Mouse (Mus musculus): ENCODE data around the gene Slc35b2.

The Slc35b2 gene

GRCm38 (mm10) chr17:45584096-45584896, 20.6 kb downstream of the Slc35b2 start:
- peak; percentile 63 to 88 for DNase-seq (ENCODE audit: low spot score in 2 of 2)

GRCm38 (mm10) chr17:45584939-45585678, 21.4 kb downstream of the Slc35b2 start:
- DNase-seq (ENCODE audit: low spot score in 2 of 2) = peak; percentile 70 to 90

GRCm38 (mm10) chr17:45585725-45586448, 22.2 kb downstream of the Slc35b2 start:
- no peak for DNase-seq (ENCODE audit: low spot score in 2 of 2)

- no peak for DNase-seq (ENCODE audit: low spot score in 2 of 2)
These were observed 22.8 kb downstream of the Slc35b2 start for GRCm38 (mm10) chr17:45586449-45586837.

GRCm38 (mm10) chr17:45588370-45588769, 24.7 kb downstream of the Slc35b2 start:
- no peak for DNase-seq (ENCODE audit: low spot score in 2 of 2)

- DNase-seq (ENCODE audit: low spot score in 2 of 2) = no peak
These were observed 25.6 kb downstream of the Slc35b2 start for GRCm38 (mm10) chr17:45589236-45589635.

- DNase-seq (ENCODE audit: low spot score in 2 of 2) = no peak
These were observed 26.2 kb downstream of the Slc35b2 start for GRCm38 (mm10) chr17:45589844-45590243.

GRCm38 (mm10) chr17:45590410-45590809, 26.7 kb downstream of the Slc35b2 start:
- no peak for DNase-seq (ENCODE audit: low spot score in 2 of 2)

- DNase-seq (ENCODE audit: low spot score in 2 of 2) = no peak
These were observed 28.3 kb downstream of the Slc35b2 start for GRCm38 (mm10) chr17:45591701-45592605.

- no peak for DNase-seq (ENCODE audit: low spot score in 2 of 2)
These were observed 29.1 kb downstream of the Slc35b2 start for GRCm38 (mm10) chr17:45592606-45593431.

GRCm38 (mm10) chr17:45593479-45593878, 29.8 kb downstream of the Slc35b2 start:
- peak in 1 of 2 experiments; percentile 38 for DNase-seq (ENCODE audit: low spot score in 2 of 2)

GRCm38 (mm10) chr17:45594195-45594594, 30.5 kb downstream of the Slc35b2 start:
- no peak for DNase-seq (ENCODE audit: low spot score in 2 of 2)

GRCm38 (mm10) chr17:45594881-45595735, 31.4 kb downstream of the Slc35b2 start:
- DNase-seq (ENCODE audit: low spot score in 2 of 2) = peak; percentile 55 to 82

- no peak for DNase-seq (ENCODE audit: low spot score in 2 of 2)
These were observed 32.2 kb downstream of the Slc35b2 start for GRCm38 (mm10) chr17:45595736-45596390.

- peak; percentile 45 to 82 for DNase-seq (ENCODE audit: low spot score in 2 of 2)
These were observed 33.1 kb downstream of the Slc35b2 start for GRCm38 (mm10) chr17:45596631-45597396.

GRCm38 (mm10) chr17:45597787-45598186, 34.1 kb downstream of the Slc35b2 start:
- DNase-seq (ENCODE audit: low spot score in 2 of 2) = peak in 1 of 2 experiments; percentile 59

GRCm38 (mm10) chr17:45598376-45598775, 34.7 kb downstream of the Slc35b2 start:
- no peak for DNase-seq (ENCODE audit: low spot score in 2 of 2)

- DNase-seq (ENCODE audit: low spot score in 2 of 2) = no peak
These were observed 35.2 kb downstream of the Slc35b2 start for GRCm38 (mm10) chr17:45598891-45599290.

Data from cerebellum, postnatal 4 days (tissue).